Mouse (Mus musculus) MEL (cell line): Measurements from ENCODE around the gene Hp. TPM values are rescaled to one million over a fixed set of nuclear protein-coding genes. Genes with fewer than 3 reads are reported as not detected.
A peak's percentile ranks its signal among the peaks of the same experiment; 100 is the strongest.

ENCODE experiments used
- DNase-seq: peaks from one replicate; pipeline ENCODE4 v3.0.0; 2011; ENCODE audit warnings: low read depth, low spot score
- H3K27ac ChIP-seq: 2 replicates; pipeline ENCODE4 v1.5.1; 2012; ENCODE audit warnings: low read depth, mild to moderate bottlenecking, control low read depth, low read length, moderate library complexity; ENCODE audit not compliant: control insufficient read depth
- H3K27me3 ChIP-seq, 2 experiments: fragments of 150-350 bp in 1 of 2; sonication (generic) in 1 of 2; 2 replicates each; pipeline ENCODE4 v1.6.1; 2012; ENCODE audit warnings: low read length in 2 of 2, mild to moderate bottlenecking in 2 of 2, improper control_type of control experiment in 1 of 2, moderate library complexity in 1 of 2; ENCODE audit not compliant: insufficient read depth in 2 of 2, control insufficient read depth in 1 of 2
- H3K36me3 ChIP-seq, 2 experiments: 2 replicates each; pipeline ENCODE4 v1.6.1; 2012 to 2014; ENCODE audit warnings: low read length in 2 of 2, improper control_type of control experiment in 1 of 2, inconsistent platforms in 1 of 2, mild to moderate bottlenecking in 1 of 2; ENCODE audit not compliant: insufficient read depth in 2 of 2, control insufficient read depth in 1 of 2
- H3K4me1 ChIP-seq, 2 experiments: fragments of 150-350 bp in 1 of 2; sonication (generic) in 1 of 2; 2 replicates each; pipeline ENCODE4 v1.6.1; 2012; ENCODE audit warnings: low read length in 2 of 2, improper control_type of control experiment in 1 of 2, mild to moderate bottlenecking in 1 of 2; ENCODE audit not compliant: insufficient read depth in 2 of 2, control insufficient read depth in 1 of 2
- H3K4me3 ChIP-seq, 2 experiments: fragments of 150-350 bp in 1 of 2; sonication (generic) in 1 of 2; 2 replicates each; pipeline ENCODE4 v1.5.1; 2012; ENCODE audit warnings: low read depth in 2 of 2, low read length in 2 of 2, mild to moderate bottlenecking in 2 of 2, moderate library complexity in 2 of 2, control low read depth in 1 of 2, improper control_type of control experiment in 1 of 2; ENCODE audit not compliant: control insufficient read depth in 1 of 2, insufficient read depth in 1 of 2
- H3K79me2 ChIP-seq: 2 replicates; pipeline ENCODE4 v1.6.1; 2012; ENCODE audit warnings: mild to moderate bottlenecking, low read length, moderate library complexity; ENCODE audit not compliant: control insufficient read depth, poor library complexity, insufficient read depth
- H3K9ac ChIP-seq: 2 replicates; pipeline ENCODE4 v1.6.1; 2012; ENCODE audit warnings: low read depth, mild to moderate bottlenecking, control low read depth, low read length, moderate library complexity; ENCODE audit not compliant: control insufficient read depth, poor library complexity, severe bottlenecking
- H3K9me3 ChIP-seq: fragments of 150-350 bp; sonication (generic); replicated peaks from 2 replicates; pipeline ENCODE4 v1.6.1; 2012; ENCODE audit warnings: mild to moderate bottlenecking, low read length, improper control_type of control experiment, moderate library complexity; ENCODE audit not compliant: insufficient read depth
- BHLHE40 ChIP-seq: IDR thresholded peaks from 2 replicates; pipeline ENCODE4 v1.6.1; 2012; ENCODE audit warnings: low read depth, mild to moderate bottlenecking, inconsistent platforms, low read length, improper control_type of control experiment, borderline replicate concordance
- CHD1 ChIP-seq: IDR thresholded peaks from 2 replicates; pipeline ENCODE4 v1.6.1; 2012; ENCODE audit warnings: low read depth, mild to moderate bottlenecking, inconsistent platforms, low read length, improper control_type of control experiment
- CHD2 ChIP-seq: IDR thresholded peaks from 2 replicates; pipeline ENCODE4 v1.6.1; 2011; ENCODE audit warnings: low read length, improper control_type of control experiment
- CTCF ChIP-seq, 3 experiments: IDR thresholded peaks in 2 of 3; conservative IDR thresholded peaks in 1 of 3; 2 replicates each; pipeline ENCODE4 v1.5.1; 2011 to 2012; ENCODE audit warnings: low read length in 3 of 3, low read depth in 2 of 3, mild to moderate bottlenecking in 2 of 3, improper control_type of control experiment in 1 of 3, inconsistent platforms in 1 of 3, mixed read lengths in 1 of 3, moderate library complexity in 1 of 3; ENCODE audit not compliant: control insufficient read depth in 1 of 3, insufficient read depth in 1 of 3, poor library complexity in 1 of 3, severe bottlenecking in 1 of 3
- ELF1 ChIP-seq: IDR thresholded peaks from 2 replicates; pipeline ENCODE4 v1.6.1; 2014; ENCODE audit warnings: low read depth, mild to moderate bottlenecking, inconsistent platforms, low read length, improper control_type of control experiment, moderate library complexity
- EP300 ChIP-seq, 2 experiments: IDR thresholded peaks; 2 replicates each; pipeline ENCODE4 v1.6.1; 2011; ENCODE audit warnings: improper control_type of control experiment in 2 of 2, low read length in 2 of 2, low read depth in 1 of 2, mild to moderate bottlenecking in 1 of 2
- ETS1 ChIP-seq: IDR thresholded peaks from 2 replicates; pipeline ENCODE4 v1.6.1; 2012; ENCODE audit warnings: low read depth, mild to moderate bottlenecking, inconsistent platforms, low read length, improper control_type of control experiment, moderate library complexity
- GABPA ChIP-seq: IDR thresholded peaks from 2 replicates; pipeline ENCODE4 v1.6.1; 2012; ENCODE audit warnings: low read depth, mild to moderate bottlenecking, inconsistent platforms, low read length, improper control_type of control experiment, moderate library complexity
- GATA1 ChIP-seq: IDR thresholded peaks from 2 replicates; pipeline ENCODE4 v1.6.1; 2011; ENCODE audit warnings: low read depth, low read length, improper control_type of control experiment
- HCFC1 ChIP-seq: IDR thresholded peaks from 2 replicates; pipeline ENCODE4 v1.6.1; 2012; ENCODE audit warnings: low read depth, mild to moderate bottlenecking, inconsistent platforms, low read length, improper control_type of control experiment, moderate library complexity
- JUND ChIP-seq: IDR thresholded peaks from 2 replicates; pipeline ENCODE4 v1.6.1; 2011; ENCODE audit warnings: low read depth, mild to moderate bottlenecking, improper control_type of control experiment, low read length
- KAT2A ChIP-seq: conservative IDR thresholded peaks from 2 replicates; pipeline ENCODE4 v1.6.1; 2012; ENCODE audit warnings: low read depth, low read length, improper control_type of control experiment, inconsistent platforms
- MAFK ChIP-seq: IDR thresholded peaks from 2 replicates; pipeline ENCODE4 v1.6.1; 2011; ENCODE audit warnings: low read depth, mild to moderate bottlenecking, low read length, improper control_type of control experiment, borderline replicate concordance
- MAX ChIP-seq: IDR thresholded peaks from 2 replicates; pipeline ENCODE4 v1.6.1; 2011; ENCODE audit warnings: low read length, improper control_type of control experiment
- MAZ ChIP-seq: IDR thresholded peaks from 2 replicates; pipeline ENCODE4 v1.6.1; 2012; ENCODE audit warnings: low read depth, mild to moderate bottlenecking, inconsistent platforms, low read length, improper control_type of control experiment
- MXI1 ChIP-seq: IDR thresholded peaks from 2 replicates; pipeline ENCODE4 v1.6.1; 2011; ENCODE audit warnings: mild to moderate bottlenecking, low read depth, low read length, improper control_type of control experiment
- MYB ChIP-seq: IDR thresholded peaks from 2 replicates; pipeline ENCODE4 v1.6.1; 2011; ENCODE audit warnings: mild to moderate bottlenecking, low read depth, low read length, improper control_type of control experiment
- NELFE ChIP-seq: IDR thresholded peaks from 2 replicates; pipeline ENCODE4 v1.6.1; 2011; ENCODE audit warnings: low read depth, low read length, improper control_type of control experiment
- NRF1 ChIP-seq: IDR thresholded peaks from 2 replicates; pipeline ENCODE4 v1.6.1; 2014; ENCODE audit warnings: low read depth, mild to moderate bottlenecking, inconsistent platforms, low read length, improper control_type of control experiment, moderate library complexity; ENCODE audit not compliant: poor library complexity, insufficient read depth, severe bottlenecking
- POLR2A ChIP-seq, 2 experiments: IDR thresholded peaks; 2 replicates each; pipeline ENCODE4 v1.6.1; 2011 to 2012; ENCODE audit warnings: low read length in 2 of 2, mild to moderate bottlenecking in 2 of 2, control low read depth in 1 of 2, improper control_type of control experiment in 1 of 2, low read depth in 1 of 2, moderate library complexity in 1 of 2; ENCODE audit not compliant: control insufficient read depth in 1 of 2, insufficient read depth in 1 of 2, poor library complexity in 1 of 2
- POLR2AphosphoS2 ChIP-seq: IDR thresholded peaks from 2 replicates; pipeline ENCODE4 v1.6.1; 2011; ENCODE audit warnings: low read length, improper control_type of control experiment
- POLR2AphosphoS5 ChIP-seq: IDR thresholded peaks from 2 replicates; pipeline ENCODE4 v1.6.1; 2012; ENCODE audit warnings: low read depth, borderline replicate concordance, mild to moderate bottlenecking, inconsistent platforms, low read length, moderate library complexity, mixed read lengths
- RAD21 ChIP-seq: IDR thresholded peaks from 2 replicates; pipeline ENCODE4 v1.6.1; 2011; ENCODE audit warnings: mild to moderate bottlenecking, low read depth, low read length, improper control_type of control experiment
- RCOR1 ChIP-seq: IDR thresholded peaks from 2 replicates; pipeline ENCODE4 v1.6.1; 2012; ENCODE audit warnings: low read depth, mild to moderate bottlenecking, inconsistent platforms, low read length, improper control_type of control experiment
- SIN3A ChIP-seq: IDR thresholded peaks from 2 replicates; pipeline ENCODE4 v1.6.1; 2012; ENCODE audit warnings: low read length, improper control_type of control experiment, inconsistent platforms
- SMC3 ChIP-seq: IDR thresholded peaks from 2 replicates; pipeline ENCODE4 v1.6.1; 2011; ENCODE audit warnings: low read depth, low read length, improper control_type of control experiment
- TAL1 ChIP-seq: IDR thresholded peaks from 2 replicates; pipeline ENCODE4 v1.6.1; 2012; ENCODE audit warnings: mild to moderate bottlenecking, inconsistent platforms, low read length, moderate library complexity, mixed read lengths
- TBP ChIP-seq: IDR thresholded peaks from 2 replicates; pipeline ENCODE4 v1.8.0; 2011; ENCODE audit warnings: low read depth, low read length, improper control_type of control experiment
- TCF12 ChIP-seq: IDR thresholded peaks from 2 replicates; pipeline ENCODE4 v1.6.1; 2014; ENCODE audit warnings: low read depth, mild to moderate bottlenecking, inconsistent platforms, low read length, improper control_type of control experiment, moderate library complexity
- UBTF ChIP-seq: IDR thresholded peaks from 2 replicates; pipeline ENCODE4 v1.6.1; 2012; ENCODE audit warnings: low read depth, mild to moderate bottlenecking, inconsistent platforms, low read length, improper control_type of control experiment, moderate library complexity, borderline replicate concordance; ENCODE audit not compliant: insufficient read depth
- USF1 ChIP-seq: IDR thresholded peaks from 2 replicates; pipeline ENCODE4 v1.6.1; 2014; ENCODE audit warnings: low read depth, mild to moderate bottlenecking, inconsistent platforms, low read length, improper control_type of control experiment, moderate library complexity
- USF2 ChIP-seq, 2 experiments: IDR thresholded peaks; 2 replicates each; pipeline ENCODE4 v1.6.1; 2011 to 2012; ENCODE audit warnings: improper control_type of control experiment in 2 of 2, low read length in 2 of 2, borderline replicate concordance in 1 of 2, inconsistent platforms in 1 of 2, low read depth in 1 of 2, mild to moderate bottlenecking in 1 of 2; ENCODE audit not compliant: insufficient read depth in 1 of 2
- ZC3H11A ChIP-seq: IDR thresholded peaks from 2 replicates; pipeline ENCODE4 v1.6.1; 2012; ENCODE audit warnings: low read depth, mild to moderate bottlenecking, inconsistent platforms, low read length, improper control_type of control experiment
- ZKSCAN1 ChIP-seq: IDR thresholded peaks from 2 replicates; pipeline ENCODE4 v1.6.1; 2012; ENCODE audit warnings: low read depth, mild to moderate bottlenecking, inconsistent platforms, low read length, improper control_type of control experiment, moderate library complexity
- ZNF384 ChIP-seq: IDR thresholded peaks from 2 replicates; pipeline ENCODE4 v1.6.1; 2012; ENCODE audit warnings: low read depth, mild to moderate bottlenecking, inconsistent platforms, low read length, improper control_type of control experiment
- polyA plus RNA-seq, 2 experiments: library from polyadenylated mRNA; stranded (reverse) in 1 of 2; unstranded in 1 of 2; fragments of >175 nt in 1 of 2; fragments of >200 nt in 1 of 2; gene quantifications; 2 replicates each; pipeline versions ENCODE4 v1.2.1 to v1.2.4; 2012; ENCODE audit warnings: low replicate concordance in 2 of 2, low read depth in 1 of 2; ENCODE audit not compliant: insufficient read length in 2 of 2, insufficient read depth in 1 of 2, missing spikeins in 1 of 2
- total RNA-seq: library from RNA; depleted of rRNA; stranded (reverse); fragments of 300-350 nt; gene quantifications from 2 replicates; pipeline ENCODE4 v1.2.3, GENCODE M21; 2012

The Hp gene
- total and polyA plus RNA-seq, 3 experiments: 0.08 to 0.19 TPM; not detected in 1

DNA sequence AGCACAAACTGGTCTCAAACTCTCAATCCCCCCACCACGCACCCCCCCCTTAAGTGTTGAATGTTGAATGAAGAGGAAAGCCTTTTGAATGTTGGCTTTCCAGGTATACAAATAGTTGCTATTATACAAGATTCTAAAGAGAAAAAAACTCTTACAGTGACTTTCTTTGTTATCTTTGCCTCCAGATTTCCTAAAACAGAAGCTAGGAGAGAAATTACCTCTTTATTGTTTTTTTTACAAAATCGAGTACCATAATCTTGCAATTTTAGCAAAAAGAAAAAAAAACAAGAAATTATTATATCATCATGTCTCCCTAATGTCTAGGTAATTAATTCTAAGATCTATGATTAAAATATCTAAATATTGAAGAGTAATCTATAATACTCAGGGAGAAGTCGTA is 36.6 kb upstream of the Hp start:
- peaks cover 0 to 8% of the 10 kb centered on the region in 2 experiments; a peak in 2 of 4 replicates for H3K36me3 ChIP-seq
- H3K27ac ChIP-seq: peak overlapping the region; percentile 76
- peak overlapping the region in 1 of 2 experiments; percentile 56; a peak in 2 of 4 replicates for H3K4me3 ChIP-seq

DNA sequence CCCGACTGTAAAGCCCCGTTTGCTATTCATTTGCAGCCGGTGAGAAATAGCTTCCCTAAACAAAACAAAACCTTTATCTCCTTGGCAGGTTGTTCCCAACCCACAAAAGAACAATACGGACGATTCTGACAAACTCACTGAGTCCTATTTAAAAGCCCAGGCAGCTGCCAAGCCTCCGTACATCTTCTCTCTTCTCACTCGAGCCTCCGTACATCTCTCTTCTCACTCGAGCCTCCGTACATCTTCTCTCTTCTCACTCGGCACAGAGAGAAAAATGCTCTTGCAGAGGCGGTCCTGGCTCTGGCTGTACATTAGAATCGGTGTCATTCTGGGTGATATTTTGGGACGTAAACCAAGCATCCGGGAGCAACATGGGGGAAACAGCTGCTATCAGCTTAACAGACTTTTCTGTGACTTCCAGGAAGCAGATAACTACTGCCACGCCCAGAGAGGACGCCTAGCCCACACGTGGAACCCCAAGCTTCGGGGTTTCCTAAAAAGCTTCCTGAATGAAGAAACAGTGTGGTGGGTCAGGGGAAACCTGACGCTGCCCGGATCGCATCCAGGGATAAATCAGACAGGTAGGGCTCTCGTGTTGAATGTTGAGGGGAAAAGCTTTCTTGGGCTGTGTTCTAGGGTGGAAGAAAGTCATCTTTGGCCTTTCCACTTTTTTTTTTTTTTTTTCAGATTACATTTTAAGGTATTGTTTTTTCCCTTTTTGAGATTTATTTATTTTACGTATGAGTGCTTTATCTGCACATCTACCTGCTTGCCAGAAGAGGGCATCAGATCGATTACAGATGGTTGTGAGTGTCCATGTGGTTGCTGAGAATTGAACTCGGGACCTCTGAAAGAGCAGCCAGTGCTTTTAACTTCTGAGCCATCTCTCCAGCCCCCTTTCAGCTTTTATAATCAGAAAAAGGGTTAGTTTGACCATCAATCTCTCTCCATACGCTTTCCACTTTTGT is 35.6 kb upstream of the Hp start, which contains the start of gene Pkd1l3:
Pkd1l3 (plus strand) TSS at position 275 of the 968 bp plus-strand sequence.
- H3K9ac ChIP-seq: peak within 1 kb of the TSS; percentile 68
- peaks cover 1% of the 10 kb centered on the region; the same call in 1 of the 2 replicates for H3K79me2 ChIP-seq
- peaks cover 0 to 13% of the 10 kb centered on the region in 2 experiments; a peak in 2 of 4 replicates for H3K36me3 ChIP-seq
- H3K4me3 ChIP-seq: peak within 1 kb of the TSS; percentile 56 to 73
- H3K9me3 ChIP-seq: no peaks in the 10 kb centered on the region
- H3K27ac ChIP-seq: peak within 1 kb of the TSS; percentile 90
- peak; percentile 86 for DNase-seq
- H3K4me1 ChIP-seq: peaks cover 9 to 15% of the 10 kb centered on the region in 2 experiments
- no peaks in the 10 kb centered on the region for H3K27me3 ChIP-seq
- TF ChIP-seq ZKSCAN1 (no peak), MAFK (no peak), USF2 (IDR thresholded peaks at IDR 0.05; ENCODE audit: borderline replicate concordance in 1 of 2, insufficient read depth in 1 of 2, low read depth in 1 of 2, low read length in 2 of 2) (no peak), NRF1 (no peak), RAD21 (no peak; the same call in 1 of the 2 replicates), SIN3A (peak; percentile 97), MXI1 (peak; percentile 97), ELF1 (peak; percentile 72), GABPA (no peak), CHD1 (no peak), TCF12 (peak; percentile 72), MYB (peak; percentile 74), NELFE (no peak; the same call in 1 of the 2 replicates), TBP (peak; percentile 96), BHLHE40 (peak; percentile 42; the same call in 1 of the 2 replicates)

More for the DNA sequence above, 36.6 kb upstream of the Hp start:
- H3K4me1 ChIP-seq: peaks cover 7 to 15% of the 10 kb centered on the region in 2 experiments
- TF ChIP-seq ETS1 (peak; percentile 13; the same call in 1 of the 2 replicates), MXI1 (no peak), MYB (no peak), TCF12 (0 out of 2 replicates have a peak, but pooled peaks have one; percentile 52), HCFC1 (no peak), RCOR1 (peak; percentile 32; the same call in 1 of the 2 replicates), USF2 (IDR thresholded peaks at IDR 0.05; ENCODE audit: borderline replicate concordance in 1 of 2, insufficient read depth in 1 of 2, low read depth in 1 of 2, low read length in 2 of 2) (no peak), GABPA (no peak), ELF1 (no peak), CHD2 (no peak), EP300 (IDR thresholded peaks at IDR 0.05; ENCODE audit: low read depth in 1 of 2, low read length in 2 of 2) (peak; percentile 56 to 61; a peak in 3 of 4 replicates), TAL1 (peak; percentile 45; the same call in 1 of the 2 replicates), POLR2A (IDR thresholded peaks at IDR 0.05; ENCODE audit: control insufficient read depth in 1 of 2, insufficient read depth in 1 of 2, low read depth in 1 of 2, low read length in 2 of 2, poor library complexity in 1 of 2) (no peak), GATA1 (peak; percentile 60; the same call in 1 of the 2 replicates), BHLHE40 (no peak), KAT2A (no peak), JUND (no peak), CTCF (IDR thresholded peaks at IDR 0.05 in 2 of 3, conservative IDR thresholded peaks at IDR 0.05 in 1 of 3; ENCODE audit: control insufficient read depth in 1 of 3, insufficient read depth in 1 of 3, low read depth in 2 of 3, low read length in 3 of 3, poor library complexity in 1 of 3, severe bottlenecking in 1 of 3) (no peak), POLR2AphosphoS5 (no peak), RAD21 (no peak), POLR2AphosphoS2 (no peak), TBP (no peak), MAZ (no peak), USF1 (no peak), NRF1 (no peak), ZC3H11A (no peak), MAX (no peak), NELFE (no peak), ZNF384 (peak; percentile 77), SMC3 (no peak), UBTF (no peak), SIN3A (no peak; the same call in 1 of the 2 replicates)
- peak overlapping the region; percentile 68 for H3K9ac ChIP-seq
- no peaks in the 10 kb centered on the region for H3K9me3 ChIP-seq
- H3K27me3 ChIP-seq: no peaks in the 10 kb centered on the region
- DNase-seq: no peak
- H3K79me2 ChIP-seq: peaks cover 1% of the 10 kb centered on the region; the same call in 1 of the 2 replicates
